In the genomic region with DNA sequence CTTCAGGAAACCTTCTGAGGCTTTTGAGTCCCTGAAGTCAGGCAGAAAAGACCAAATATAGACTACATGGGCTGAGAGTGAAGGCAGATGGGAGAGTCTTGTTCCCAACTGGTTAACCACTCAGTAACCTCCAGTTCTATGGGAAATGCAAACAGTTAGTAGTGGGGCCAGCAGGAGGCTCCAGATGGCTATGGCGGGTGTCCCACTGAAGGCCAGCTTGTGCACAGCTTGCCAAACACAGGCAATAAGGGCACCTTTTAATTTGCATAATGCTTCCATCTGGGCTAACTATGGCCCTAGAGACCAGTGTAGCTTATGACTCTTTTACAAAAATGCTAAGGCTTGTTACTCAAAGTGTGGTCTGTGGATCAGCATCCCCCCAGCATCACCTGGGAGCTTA, we compare ENCODE assay signal across 11 mouse cellular contexts.
A peak's percentile ranks its signal among the peaks of the same experiment; 100 is the strongest.
DNase-seq lines count a peak whose midpoint lies in the region; ATAC-seq lines count a peak whose summit lies in the region.
"Had no signal": no experiment of that assay in that cellular context is flagged by ENCODE, and none has a peak within 500 bp of the region (broad histone marks: within the 10 kb centered on the region; RNA-seq: fewer than 3 reads in every experiment).

No protein-coding gene starts in this region.

- no peak overlapping the region for H3K9ac ChIP-seq in forebrain, embryonic 12.5 days
- H3K9ac ChIP-seq in midbrain, embryonic 13.5 days (replicated peaks), result no peak overlapping the region
- H3K9ac ChIP-seq in midbrain, embryonic 16.5 days (ENCODE audit: low read depth, low read length), result no peak overlapping the region
- H3K9ac ChIP-seq: stomach, embryonic 15.5 days had no signal

- DNase-seq in forebrain, embryonic 10.5 days (ENCODE audit: extremely low spot score, low spot score), result no peak
- DNase-seq in cerebellum, postnatal 36 days, result peak; percentile 88
- peak; percentile 84 to 94 for DNase-seq in layer of hippocampus, postnatal 14 days (ENCODE audit: low spot score in 2 of 2)
- no peak for DNase-seq in urinary bladder, postnatal 10 days (ENCODE audit: low spot score)
- DNase-seq in Muller cell, postnatal 12 days (ENCODE audit: inconsistent ontology term), result no peak
- DNase-seq: kidney, adult 11 months had no signal

- no peaks in the 10 kb centered on the region for H3K9me3 ChIP-seq in forebrain, embryonic 12.5 days
- H3K9me3 ChIP-seq in forebrain, embryonic 10.5 days, result no peaks in the 10 kb centered on the region
- no peaks in the 10 kb centered on the region for H3K9me3 ChIP-seq in midbrain, embryonic 13.5 days
- no peaks in the 10 kb centered on the region for H3K9me3 ChIP-seq in midbrain, embryonic 16.5 days (replicated peaks; ENCODE audit: control insufficient read depth, low read length, poor library complexity, severe bottlenecking)
- H3K9me3 ChIP-seq: stomach, embryonic 15.5 days had no signal

- no peak overlapping the region for H3K27ac ChIP-seq in forebrain, embryonic 12.5 days
- H3K27ac ChIP-seq in forebrain, embryonic 10.5 days, result no peak overlapping the region
- no peak overlapping the region for H3K27ac ChIP-seq in midbrain, embryonic 13.5 days
- no peak overlapping the region for H3K27ac ChIP-seq in midbrain, embryonic 16.5 days (ENCODE audit: low read length)
- H3K27ac ChIP-seq: macrophage; stomach, embryonic 15.5 days had no signal

- H3K27me3 ChIP-seq in forebrain, embryonic 12.5 days, result no peaks in the 10 kb centered on the region
- H3K27me3 ChIP-seq in forebrain, embryonic 10.5 days (ENCODE audit: poor library complexity, severe bottlenecking), result no peaks in the 10 kb centered on the region
- no peaks in the 10 kb centered on the region for H3K27me3 ChIP-seq in midbrain, embryonic 13.5 days
- no peaks in the 10 kb centered on the region for H3K27me3 ChIP-seq in midbrain, embryonic 16.5 days (ENCODE audit: control insufficient read depth, insufficient read depth, low read depth, low read length)
- H3K27me3 ChIP-seq: stomach, embryonic 15.5 days had no signal

- ATAC-seq in forebrain, embryonic 12.5 days (ENCODE audit: low FRiP score), result 0 out of 2 replicates have a peak, but pooled peaks have one; percentile 46
- peak; percentile 44; the same call in 1 of the 2 replicates for ATAC-seq in midbrain, embryonic 13.5 days
- ATAC-seq in midbrain, embryonic 16.5 days, result no peak

- no peaks in the 10 kb centered on the region for H3K36me3 ChIP-seq in forebrain, embryonic 12.5 days (replicated peaks)
- H3K36me3 ChIP-seq in forebrain, embryonic 10.5 days (replicated peaks), result no peaks in the 10 kb centered on the region
- H3K36me3 ChIP-seq in midbrain, embryonic 13.5 days, result no peaks in the 10 kb centered on the region
- H3K36me3 ChIP-seq in midbrain, embryonic 16.5 days (ENCODE audit: control insufficient read depth, insufficient read depth, low read length), result no peaks in the 10 kb centered on the region
- H3K36me3 ChIP-seq: stomach, embryonic 15.5 days had no signal

- no peak overlapping the region for H3K4me3 ChIP-seq in forebrain, embryonic 12.5 days (replicated peaks)
- H3K4me3 ChIP-seq in forebrain, embryonic 10.5 days, result no peak overlapping the region
- no peak overlapping the region for H3K4me3 ChIP-seq in midbrain, embryonic 13.5 days (replicated peaks)
- H3K4me3 ChIP-seq in midbrain, embryonic 16.5 days (ENCODE audit: low read depth, low read length), result no peak overlapping the region
- H3K4me3 ChIP-seq: stomach, embryonic 15.5 days had no signal

- 63% methylated on average over 1 of the region's 1 CpGs for WGBS in forebrain, embryonic 12.5 days
- WGBS in forebrain, embryonic 10.5 days, result 81% methylated on average over 1 of the region's 1 CpGs
- 52% methylated on average over 1 of the region's 1 CpGs for WGBS in midbrain, embryonic 13.5 days
- 38% methylated on average over 1 of the region's 1 CpGs for WGBS in midbrain, embryonic 16.5 days

- H3K4me2 ChIP-seq in forebrain, embryonic 12.5 days, result no peak overlapping the region
- H3K4me2 ChIP-seq in midbrain, embryonic 13.5 days (replicated peaks), result no peak overlapping the region
- H3K4me2 ChIP-seq in midbrain, embryonic 16.5 days (ENCODE audit: low read length), result no peak overlapping the region
- H3K4me2 ChIP-seq: stomach, embryonic 15.5 days had no signal

- peaks cover 5% of the 10 kb centered on the region; the same call in 1 of the 2 replicates for H3K4me1 ChIP-seq in forebrain, embryonic 12.5 days
- H3K4me1 ChIP-seq in forebrain, embryonic 10.5 days, result peaks cover 12% of the 10 kb centered on the region
- H3K4me1 ChIP-seq in midbrain, embryonic 13.5 days (replicated peaks), result peaks cover 11% of the 10 kb centered on the region; the same call in 1 of the 2 replicates
- H3K4me1 ChIP-seq in midbrain, embryonic 16.5 days (ENCODE audit: control insufficient read depth, insufficient read depth, low read length), result no peaks in the 10 kb centered on the region

Comparison
In these comparisons a context has a peak if more than half of its experiments do, and no peak if none do; other contexts are left out.
1. DNase-seq: peak in cerebellum, postnatal 36 days (2 of 2) and layer of hippocampus, postnatal 14 days (2 of 2); none in forebrain, embryonic 10.5 days (single experiment), urinary bladder, postnatal 10 days (single experiment) and Muller cell, postnatal 12 days (single experiment).